Mouse (Mus musculus) lung, embryonic 14.5 days (tissue): ENCODE data around the gene Chst3. TPM values are rescaled to one million over a fixed set of nuclear protein-coding genes. Genes with fewer than 3 reads are reported as not detected.

Experiments
- ATAC-seq: fragments of 200-750 bp; cut with Nextera tagmentation; 2 replicates; pipeline ENCODE4 v1.8.0; 2017; ENCODE audit warnings: mild to moderate bottlenecking, moderate TSS enrichment, moderate library complexity; ENCODE audit not compliant: insufficient read depth
- DNase-seq: peaks from one replicate; pipeline ENCODE4 v3.0.0-alpha.2; 2015
- H3K27ac ChIP-seq: fragments of 300-500 bp; sonication (generic); 2 replicates; pipeline ENCODE4 v1.5.1; 2014; ENCODE audit warnings: low read depth, mild to moderate bottlenecking, moderate library complexity
- H3K27me3 ChIP-seq: fragments of 300-500 bp; sonication (generic); 2 replicates; pipeline ENCODE4 v1.6.1; 2014; ENCODE audit warnings: low read length, control low read depth; ENCODE audit not compliant: insufficient read depth
- H3K36me3 ChIP-seq: fragments of 300-500 bp; sonication (generic); 2 replicates; pipeline ENCODE4 v1.6.1; 2014; ENCODE audit warnings: control low read depth; ENCODE audit not compliant: insufficient read depth
- H3K4me1 ChIP-seq: fragments of 300-500 bp; sonication (generic); 2 replicates; pipeline ENCODE4 v1.6.1; 2014; ENCODE audit warnings: antibody characterized with exemption, control low read depth; ENCODE audit not compliant: insufficient read depth
- H3K4me2 ChIP-seq: fragments of 300-500 bp; sonication (generic); 2 replicates; pipeline ENCODE4 v1.6.1; 2014; ENCODE audit warnings: mild to moderate bottlenecking
- H3K4me3 ChIP-seq: fragments of 300-500 bp; sonication (generic); 2 replicates; pipeline ENCODE4 v1.5.1; 2014; ENCODE audit warnings: low read depth, low read length
- H3K9ac ChIP-seq: fragments of 300-500 bp; sonication (generic); 2 replicates; pipeline ENCODE4 v1.6.1; 2014
- H3K9me3 ChIP-seq: fragments of 300-500 bp; sonication (generic); 2 replicates; pipeline ENCODE4 v1.6.1; 2016; ENCODE audit warnings: low read depth, low read length, control low read depth
- CTCF ChIP-seq: IDR thresholded peaks from 2 replicates; pipeline ENCODE4 v1.5.1; 2016; ENCODE audit warnings: antibody characterized with exemption, low read depth
- WGBS: fragments of 180-500 bp; shearing (Covaris S2); extraction: QIAGEN DNeasy Blood & Tissue Kit; methylation state at CpG from one replicate; pipeline ENCODE4 v1.1.7; 2014; 5-methylcytosine and 5-hydroxymethylcytosine counted together
- polyA plus RNA-seq: library from polyadenylated mRNA; unstranded; fragments of >200 nt; fragmentation: Nextera tagmentation; extraction: Ambion mirVana; gene quantifications from 2 replicates; pipeline ENCODE4 v1.2.1, GENCODE M21; 2014

Gene Chst3
- polyA plus RNA-seq, 1 experiment from 2014 or later = 2.1 TPM

GRCm38 (mm10) chr10:60218033-60218590 is 948 bp downstream of the Chst3 start:
- no peak for ATAC-seq
- WGBS = 4% methylated on average over 18 of the region's 18 CpGs
- Histone ChIP-seq H3K27ac (peak overlapping the region; percentile 87), H3K4me3 (peak overlapping the region; percentile 66), H3K4me2 (peak overlapping the region; percentile 83), H3K9ac (peak overlapping the region; percentile 75), H3K9me3 (no peaks in the 10 kb centered on the region), H3K36me3 (no peaks in the 10 kb centered on the region), H3K4me1 (peaks cover 26% of the 10 kb centered on the region), H3K27me3 (no peaks in the 10 kb centered on the region)
- DNase-seq = peak; percentile 67
- TF ChIP-seq CTCF = no peak

- H3K9ac ChIP-seq = no peak overlapping the region
- no peak for ATAC-seq
- no peak for TF ChIP-seq CTCF
- peak overlapping the region; percentile 83 for H3K4me2 ChIP-seq
- DNase-seq = no peak
- 83% methylated on average over 11 of the region's 11 CpGs for WGBS
- no peaks in the 10 kb centered on the region for H3K9me3 ChIP-seq
- H3K4me3 ChIP-seq = no peak overlapping the region
- H3K27ac ChIP-seq = no peak overlapping the region
- peaks cover 34% of the 10 kb centered on the region for H3K4me1 ChIP-seq
- no peaks in the 10 kb centered on the region for H3K36me3 ChIP-seq
- H3K27me3 ChIP-seq = no peaks in the 10 kb centered on the region
Measured at GRCm38 (mm10) chr10:60216331-60217095, 2.5 kb downstream of the Chst3 start.

- no peaks in the 10 kb centered on the region for H3K27me3 ChIP-seq
- no peak for ATAC-seq
- 0 out of 2 replicates have a peak overlapping the region, but pooled peaks have one; percentile 8 for H3K4me2 ChIP-seq
Measured at GRCm38 (mm10) chr10:60215077-60215960, 3.7 kb downstream of the Chst3 start.

GRCm38 (mm10) chr10:60212589-60213379 is 6.3 kb downstream of the Chst3 start:
- no peaks in the 10 kb centered on the region for H3K36me3 ChIP-seq
- TF ChIP-seq CTCF = no peak
- H3K4me1 ChIP-seq = peaks cover 31% of the 10 kb centered on the region
- peak; percentile 66 for DNase-seq
- 34% methylated on average over 11 of the region's 11 CpGs for WGBS
- H3K4me2 ChIP-seq = no peak overlapping the region
- no peaks in the 10 kb centered on the region for H3K9me3 ChIP-seq
- ATAC-seq = peak; percentile 36; the same call in 1 of the 2 replicates
- no peaks in the 10 kb centered on the region for H3K27me3 ChIP-seq
- H3K27ac ChIP-seq = peak overlapping the region; percentile 42; the same call in 1 of the 2 replicates
- H3K4me3 ChIP-seq = no peak overlapping the region
- H3K9ac ChIP-seq = peak overlapping the region; percentile 13; the same call in 1 of the 2 replicates

More at GRCm38 (mm10) chr10:60215077-60215960, 3.7 kb downstream of the Chst3 start:
- Histone ChIP-seq H3K4me3 (no peak overlapping the region), H3K27ac (peak overlapping the region; percentile 5; the same call in 1 of the 2 replicates), H3K36me3 (no peaks in the 10 kb centered on the region), H3K9me3 (no peaks in the 10 kb centered on the region), H3K9ac (0 out of 2 replicates have a peak overlapping the region, but pooled peaks have one; percentile 25), H3K4me1 (peaks cover 34% of the 10 kb centered on the region)
- no peak for TF ChIP-seq CTCF
- WGBS = 42% methylated on average over 14 of the region's 14 CpGs
- peak; percentile 58 for DNase-seq

GRCm38 (mm10) chr10:60211501-60212005 is 7.5 kb downstream of the Chst3 start:
- no peaks in the 10 kb centered on the region for H3K36me3 ChIP-seq
- no peak overlapping the region for H3K4me3 ChIP-seq
- H3K4me2 ChIP-seq = no peak overlapping the region
- WGBS = 63% methylated on average over 8 of the region's 8 CpGs
- no peak overlapping the region for H3K9ac ChIP-seq
- H3K27ac ChIP-seq = no peak overlapping the region; the same call in 1 of the 2 replicates
- H3K9me3 ChIP-seq = no peaks in the 10 kb centered on the region
- no peak for TF ChIP-seq CTCF
- H3K27me3 ChIP-seq = no peaks in the 10 kb centered on the region
- ATAC-seq (no peak), DNase-seq (no peak)
- peaks cover 24% of the 10 kb centered on the region for H3K4me1 ChIP-seq

GRCm38 (mm10) chr10:60210468-60210867 is 8.6 kb downstream of the Chst3 start:
- WGBS = 90% methylated on average over 2 of the region's 2 CpGs
- no peak for TF ChIP-seq CTCF
- Histone ChIP-seq H3K9ac (no peak overlapping the region), H3K36me3 (no peaks in the 10 kb centered on the region), H3K27ac (no peak overlapping the region), H3K4me2 (no peak overlapping the region), H3K4me1 (peaks cover 23% of the 10 kb centered on the region), H3K27me3 (no peaks in the 10 kb centered on the region), H3K4me3 (no peak overlapping the region), H3K9me3 (no peaks in the 10 kb centered on the region)
- ATAC-seq = no peak
- DNase-seq = no peak
